Comparison of ENCODE assay signal across 28 mouse cellular contexts in genomic region chr11:68260399-68260798, GRCm38 (mm10).
DNase-seq lines count a peak whose midpoint lies in the region; ATAC-seq and TF ChIP-seq lines count a peak whose summit lies in the region.
"Had no signal": no experiment of that assay in that cellular context is flagged by ENCODE, and none has a peak within 500 bp of the region (broad histone marks: within the 10 kb centered on the region; RNA-seq: fewer than 3 reads in every experiment).

No protein-coding gene starts in this region.

- WGBS in heart, adult 2 months = 99% methylated on average over 6 of the region's 6 CpGs
- 94% methylated on average over 6 of the region's 6 CpGs for WGBS in kidney, postnatal 0 days
- WGBS in lung, postnatal 0 days = 96% methylated on average over 6 of the region's 6 CpGs
- 96% methylated on average over 6 of the region's 6 CpGs for WGBS in stomach, postnatal 0 days

- TF ChIP-seq EP300 in heart, adult 2 months (IDR thresholded peaks at IDR 0.05; ENCODE audit: insufficient read depth, low read depth, low read length) = no peak
- no peak for TF ChIP-seq EP300 in lung, postnatal 0 days (IDR thresholded peaks at IDR 0.05)
- no peak for TF ChIP-seq EP300 in stomach, postnatal 0 days (optimal IDR thresholded peaks at IDR 0.05)

- no peaks in the 10 kb centered on the region for H3K9me3 ChIP-seq in kidney, postnatal 0 days (replicated peaks; ENCODE audit: low read length)
- H3K9me3 ChIP-seq in lung, postnatal 0 days (ENCODE audit: low read length) = no peaks in the 10 kb centered on the region
- H3K9me3 ChIP-seq in stomach, postnatal 0 days (ENCODE audit: control insufficient read depth, low read length) = no peaks in the 10 kb centered on the region
- H3K9me3 ChIP-seq: embryonic facial prominence, embryonic 10.5 days; embryonic facial prominence, embryonic 13.5 days; forebrain, embryonic 12.5 days; forebrain, embryonic 15.5 days; heart, embryonic 12.5 days; heart, embryonic 15.5 days; hindbrain, embryonic 10.5 days; hindbrain, embryonic 13.5 days had no signal

- no peak for TF ChIP-seq POLR2A in heart, adult 2 months (IDR thresholded peaks at IDR 0.05; ENCODE audit: insufficient read depth, low read depth, low read length)

- no peaks in the 10 kb centered on the region for H3K79me2 ChIP-seq in heart, adult 2 months (replicated peaks; ENCODE audit: control insufficient read depth, insufficient read depth, low read length)

- DNase-seq in heart, adult 2 months = no peak
- DNase-seq in heart, adult 11 months = no peak
- no peak for DNase-seq in kidney, postnatal 0 days (ENCODE audit: low spot score)
- no peak for DNase-seq in kidney, postnatal 14 days
- no peak for DNase-seq in lung, postnatal 0 days (ENCODE audit: low spot score)
- DNase-seq in lung, adult 18-20 months = no peak
- no peak for DNase-seq in stomach, postnatal 0 days (ENCODE audit: low spot score)
- DNase-seq: adrenal gland, adult 8-10 months; adrenal gland, postnatal 25 days; cerebellum, adult 11-12 months; cerebellum, adult 8-10 months; cerebellum, postnatal 10 days; cerebellum, postnatal 36 days; embryo, embryonic 11 days; gastrocnemius, postnatal 10 days; gastrocnemius, postnatal 36 days; heart, postnatal 10 days; heart, postnatal 36 days had no signal

- H3K36me3 ChIP-seq in heart, adult 2 months (ENCODE audit: control insufficient read depth, insufficient read depth, low read length) = no peaks in the 10 kb centered on the region
- H3K36me3 ChIP-seq in kidney, postnatal 0 days (ENCODE audit: insufficient read depth, low read length) = no peaks in the 10 kb centered on the region
- no peaks in the 10 kb centered on the region for H3K36me3 ChIP-seq in lung, postnatal 0 days (ENCODE audit: insufficient read depth, low read length)
- no peaks in the 10 kb centered on the region for H3K36me3 ChIP-seq in stomach, postnatal 0 days (ENCODE audit: control insufficient read depth, insufficient read depth, low read length)
- H3K36me3 ChIP-seq: forebrain, embryonic 12.5 days; forebrain, embryonic 15.5 days; heart, embryonic 15.5 days; hindbrain, embryonic 13.5 days had no signal

- no peak overlapping the region for H3K9ac ChIP-seq in heart, adult 2 months (ENCODE audit: low read depth, low read length)
- H3K9ac ChIP-seq in kidney, postnatal 0 days (ENCODE audit: low read depth, low read length) = no peak overlapping the region
- no peak overlapping the region for H3K9ac ChIP-seq in lung, postnatal 0 days (replicated peaks; ENCODE audit: low read depth)
- no peak overlapping the region for H3K9ac ChIP-seq in stomach, postnatal 0 days (ENCODE audit: low read length)
- H3K9ac ChIP-seq: embryonic facial prominence, embryonic 13.5 days; forebrain, embryonic 12.5 days; forebrain, embryonic 15.5 days; heart, embryonic 12.5 days; heart, embryonic 15.5 days; hindbrain, embryonic 13.5 days had no signal

- no peak for ATAC-seq in kidney, postnatal 0 days (replicated peaks; ENCODE audit: low FRiP score, low read depth)
- ATAC-seq in lung, postnatal 0 days = no peak
- no peak for ATAC-seq in stomach, postnatal 0 days (ENCODE audit: low FRiP score, low TSS enrichment)
- ATAC-seq: activated CD4-positive, CD25-positive, alpha-beta regulatory T cell, adult 4 months; forebrain, embryonic 15.5 days had no signal

- H3K4me1 ChIP-seq in heart, adult 2 months (ENCODE audit: control insufficient read depth, insufficient read depth, low read length) = peaks cover 13% of the 10 kb centered on the region
- H3K4me1 ChIP-seq in kidney, postnatal 0 days (replicated peaks; ENCODE audit: insufficient read depth, low read length) = no peaks in the 10 kb centered on the region
- 0 out of 2 replicates have a peak, but pooled peaks cover 6% of the 10 kb centered on the region for H3K4me1 ChIP-seq in lung, postnatal 0 days (ENCODE audit: insufficient read depth, low read depth, low read length)
- H3K4me1 ChIP-seq in stomach, postnatal 0 days (replicated peaks; ENCODE audit: control insufficient read depth, insufficient read depth) = no peaks in the 10 kb centered on the region
- H3K4me1 ChIP-seq: forebrain, embryonic 15.5 days; heart, embryonic 12.5 days had no signal

- no peaks in the 10 kb centered on the region for H3K27me3 ChIP-seq in heart, adult 2 months (ENCODE audit: control insufficient read depth, insufficient read depth, low read length)
- H3K27me3 ChIP-seq in kidney, postnatal 0 days (ENCODE audit: insufficient read depth, low read length) = no peaks in the 10 kb centered on the region
- H3K27me3 ChIP-seq in lung, postnatal 0 days (replicated peaks; ENCODE audit: insufficient read depth, low read length) = no peaks in the 10 kb centered on the region
- H3K27me3 ChIP-seq in stomach, postnatal 0 days (ENCODE audit: control insufficient read depth, insufficient read depth, low read length) = no peaks in the 10 kb centered on the region
- H3K27me3 ChIP-seq: embryonic facial prominence, embryonic 13.5 days; forebrain, embryonic 12.5 days; forebrain, embryonic 15.5 days; heart, embryonic 12.5 days; heart, embryonic 15.5 days had no signal

- H3K4me3 ChIP-seq in heart, adult 2 months = no peak overlapping the region
- no peak overlapping the region for H3K4me3 ChIP-seq in kidney, postnatal 0 days (replicated peaks; ENCODE audit: low read depth, low read length)
- H3K4me3 ChIP-seq in lung, postnatal 0 days (ENCODE audit: low read depth, low read length) = no peak overlapping the region
- H3K4me3 ChIP-seq in stomach, postnatal 0 days (ENCODE audit: low read depth, low read length) = no peak overlapping the region
- H3K4me3 ChIP-seq: embryonic facial prominence, embryonic 10.5 days; embryonic facial prominence, embryonic 13.5 days; erythroblast, embryonic 14.5 days; forebrain, embryonic 12.5 days; forebrain, embryonic 15.5 days; heart, embryonic 12.5 days; heart, embryonic 15.5 days; hindbrain, embryonic 10.5 days; hindbrain, embryonic 13.5 days had no signal

- H3K4me2 ChIP-seq in kidney, postnatal 0 days (ENCODE audit: low read length) = no peak overlapping the region
- no peak overlapping the region for H3K4me2 ChIP-seq in lung, postnatal 0 days (replicated peaks; ENCODE audit: low read depth, low read length)
- H3K4me2 ChIP-seq in stomach, postnatal 0 days (replicated peaks; ENCODE audit: low read depth) = no peak overlapping the region
- H3K4me2 ChIP-seq: embryonic facial prominence, embryonic 13.5 days; forebrain, embryonic 12.5 days; forebrain, embryonic 15.5 days; heart, embryonic 12.5 days; heart, embryonic 15.5 days; hindbrain, embryonic 13.5 days had no signal

- intact Hi-C loops in heart, adult 2 months (cut with DNase I) = loop anchor here (5.0 kb wide), 1 partner anchor 147 kb away; no protein-coding TSS in a partner anchor

- peak; percentile 26 for TF ChIP-seq CTCF in heart, adult 2 months (IDR thresholded peaks at IDR 0.05)
- peak; percentile 31; the same call in 1 of the 2 replicates for TF ChIP-seq CTCF in kidney, postnatal 0 days (IDR thresholded peaks at IDR 0.05; ENCODE audit: low read depth)
- TF ChIP-seq CTCF in lung, postnatal 0 days (IDR thresholded peaks at IDR 0.05) = peak; percentile 23; the same call in 1 of the 2 replicates
- peak; percentile 27; the same call in 1 of the 2 replicates for TF ChIP-seq CTCF in stomach, postnatal 0 days (IDR thresholded peaks at IDR 0.05; ENCODE audit: low read depth)

- H3K27ac ChIP-seq in heart, adult 2 months = no peak overlapping the region
- H3K27ac ChIP-seq in kidney, postnatal 0 days = no peak overlapping the region
- no peak overlapping the region for H3K27ac ChIP-seq in lung, postnatal 0 days (ENCODE audit: low read length)
- H3K27ac ChIP-seq in stomach, postnatal 0 days (replicated peaks) = no peak overlapping the region
- H3K27ac ChIP-seq: embryonic facial prominence, embryonic 10.5 days; embryonic facial prominence, embryonic 13.5 days; forebrain, embryonic 12.5 days; forebrain, embryonic 15.5 days; heart, embryonic 15.5 days; hindbrain, embryonic 13.5 days had no signal
